Mouse (Mus musculus): ENCODE results near the gene Abhd11. TPM values are rescaled to one million over a fixed set of nuclear protein-coding genes. Genes with fewer than 3 reads are reported as not detected.
"Not testable (repeated sequence)": the region's sequence is repeated elsewhere in the genome, so short reads cannot be mapped to it uniquely, and the experiment has no call there.

Gene Abhd11
- polyA plus RNA-seq, 1 experiment from 2014 or later = 82.8 TPM

- in situ Hi-C loops (cut with MboI; ENCODE audit: low pct_unique_long_range_greater_than_20kb) = no loop called here
- ChIA-PET CTCF (interaction anchor here (1.3 to 4.0 kb wide), 4 partner anchors 13 to 19 kb away, joined by 3 to 24 read pairs (median 6); partner anchors contain the start of gene Stx1a), POLR2A (interaction anchor here (0.9 kb wide), 1 partner anchor 20 kb away, joined by 3 read pairs; no protein-coding TSS in a partner anchor)
- DNase-seq (ENCODE audit: low read depth, low spot score) (no peak), ATAC-seq (no peak)
- no peak for TF ChIP-seq CTCF (IDR thresholded peaks at IDR 0.05)
- no peaks in the 10 kb centered on the region for H3K27me3 ChIP-seq
These were observed 26.8 kb downstream of the Abhd11 start for GRCm38 (mm10) chr5:135035608-135036359.

- ATAC-seq (no peak), DNase-seq (ENCODE audit: low read depth, low spot score) (no peak)
- in situ Hi-C loops (cut with MboI; ENCODE audit: low pct_unique_long_range_greater_than_20kb) = no loop called here
- H3K27me3 ChIP-seq = no peaks in the 10 kb centered on the region
- CTCF ChIA-PET = interaction anchor here (4.0 kb wide), 1 partner anchor 21 kb away, joined by 24 read pairs; no protein-coding TSS in a partner anchor
- POLR2A ChIA-PET = no interaction called here
- no peak for TF ChIP-seq CTCF (IDR thresholded peaks at IDR 0.05)
These were observed 29.0 kb downstream of the Abhd11 start for GRCm38 (mm10) chr5:135037946-135038345.

GRCm38 (mm10) chr5:135039541-135039940 lies 30.6 kb downstream of the Abhd11 start:
- ChIA-PET POLR2A (no interaction called here), CTCF (interaction anchor here (2.2 to 2.3 kb wide), 2 partner anchors 17 to 19 kb away, joined by 8 to 11 read pairs; partner anchors contain the start of gene Stx1a)
- no peaks in the 10 kb centered on the region for H3K27me3 ChIP-seq
- DNase-seq (ENCODE audit: low read depth, low spot score) (no peak), ATAC-seq (no peak)
- no peak for TF ChIP-seq CTCF (IDR thresholded peaks at IDR 0.05)
- in situ Hi-C loops (cut with MboI; ENCODE audit: low pct_unique_long_range_greater_than_20kb) = no loop called here

- in situ Hi-C loops (cut with MboI; ENCODE audit: low pct_unique_long_range_greater_than_20kb) = no loop called here
- no peak for DNase-seq (ENCODE audit: low read depth, low spot score)
- ChIA-PET CTCF (interaction anchor here (2.2 to 2.3 kb wide), 2 partner anchors 17 to 20 kb away, joined by 8 to 11 read pairs; partner anchors contain the start of gene Stx1a), POLR2A (no interaction called here)
- H3K27me3 ChIP-seq = no peaks in the 10 kb centered on the region
- no peak for TF ChIP-seq CTCF (IDR thresholded peaks at IDR 0.05)
- no peak for ATAC-seq
These were observed 31.1 kb downstream of the Abhd11 start for GRCm38 (mm10) chr5:135040059-135040458.

GRCm38 (mm10) chr5:135040777-135041176 lies 31.8 kb downstream of the Abhd11 start:
- CTCF ChIA-PET = interaction anchor here (0.9 to 2.3 kb wide), 7 partner anchors 11 to 35 kb away, joined by 3 to 11 read pairs (median 5); partner anchors contain the start of gene Stx1a
- ATAC-seq (no peak), DNase-seq (ENCODE audit: low read depth, low spot score) (no peak)
- H3K27me3 ChIP-seq = no peaks in the 10 kb centered on the region
- TF ChIP-seq CTCF (IDR thresholded peaks at IDR 0.05) = no peak
- in situ Hi-C loops (cut with MboI; ENCODE audit: low pct_unique_long_range_greater_than_20kb) = no loop called here
- POLR2A ChIA-PET = interaction anchor here (0.5 kb wide), 1 partner anchor 496 kb away, joined by 3 read pairs; no protein-coding TSS in a partner anchor

GRCm38 (mm10) chr5:135042105-135042788 lies 33.3 kb downstream of the Abhd11 start:
- DNase-seq (ENCODE audit: low read depth, low spot score) (no peak), ATAC-seq (peak; percentile 12)
- CTCF ChIA-PET = interaction anchor here (1.1 to 2.3 kb wide), 3 partner anchors 22 to 321 kb away, joined by 3 to 8 read pairs (median 4); no protein-coding TSS in a partner anchor
- H3K27me3 ChIP-seq = no peaks in the 10 kb centered on the region
- POLR2A ChIA-PET = no interaction called here
- in situ Hi-C loops (cut with MboI; ENCODE audit: low pct_unique_long_range_greater_than_20kb) = no loop called here
- TF ChIP-seq CTCF (IDR thresholded peaks at IDR 0.05) = no peak

- in situ Hi-C loops (cut with MboI; ENCODE audit: low pct_unique_long_range_greater_than_20kb) = no loop called here
- no peak for TF ChIP-seq CTCF (IDR thresholded peaks at IDR 0.05)
- H3K27me3 ChIP-seq = no peaks in the 10 kb centered on the region
- DNase-seq (ENCODE audit: low read depth, low spot score) (no peak), ATAC-seq (no peak)
- POLR2A ChIA-PET = no interaction called here
- CTCF ChIA-PET = interaction anchor here (2.5 to 3.8 kb wide), 2 partner anchors 29 to 33 kb away, joined by 9 to 23 read pairs; no protein-coding TSS in a partner anchor
These were observed 35.6 kb downstream of the Abhd11 start for GRCm38 (mm10) chr5:135044575-135044974.

- no peak for TF ChIP-seq CTCF (IDR thresholded peaks at IDR 0.05)
- H3K27me3 ChIP-seq = no peaks in the 10 kb centered on the region
- ChIA-PET POLR2A (interaction anchor here (0.6 to 0.8 kb wide), 2 partner anchors 11 to 86 kb away, joined by 3 read pairs; no protein-coding TSS in a partner anchor), CTCF (interaction anchor here (1.3 to 1.5 kb wide), 2 partner anchors 14 to 33 kb away, joined by 4 to 6 read pairs; no protein-coding TSS in a partner anchor)
- in situ Hi-C loops (cut with MboI; ENCODE audit: low pct_unique_long_range_greater_than_20kb) = no loop called here
- DNase-seq (ENCODE audit: low read depth, low spot score) = no peak
- no peak for ATAC-seq
These were observed 39.6 kb downstream of the Abhd11 start for GRCm38 (mm10) chr5:135048539-135048938.

- in situ Hi-C loops (cut with MboI; ENCODE audit: low pct_unique_long_range_greater_than_20kb); H3K27me3 ChIP-seq; DNase-seq (ENCODE audit: low read depth, low spot score); ATAC-seq: not testable (repeated sequence)
- ChIA-PET POLR2A (interaction anchor here (0.6 to 0.8 kb wide), 2 partner anchors 10 to 85 kb away, joined by 3 read pairs; no protein-coding TSS in a partner anchor), CTCF (interaction anchor here (1.3 to 1.5 kb wide), 2 partner anchors 15 to 34 kb away, joined by 4 to 6 read pairs; no protein-coding TSS in a partner anchor)
These were observed 40.3 kb downstream of the Abhd11 start for GRCm38 (mm10) chr5:135049268-135049667.

- ChIA-PET POLR2A (no interaction called here), CTCF (interaction anchor here (1.3 kb wide), 1 partner anchor 31 kb away, joined by 4 read pairs; the partner anchor contains the start of gene Stx1a)
- DNase-seq (ENCODE audit: low read depth, low spot score) = no peak
- no peak for TF ChIP-seq CTCF (IDR thresholded peaks at IDR 0.05)
- in situ Hi-C loops (cut with MboI; ENCODE audit: low pct_unique_long_range_greater_than_20kb) = no loop called here
- no peak for ATAC-seq
- H3K27me3 ChIP-seq = no peaks in the 10 kb centered on the region
These were observed 44.4 kb downstream of the Abhd11 start for GRCm38 (mm10) chr5:135053356-135053755.

Other genes starting within 250 kb of the Abhd11 start
- gene Tmem270, start 102.4 kb upstream of the Abhd11 start, polyA plus RNA-seq (2021) = not detected
- not detected for gene Cldn13, start 93.6 kb upstream of the Abhd11 start, polyA plus RNA-seq (2021)
- 27.5 TPM for gene Mettl27, start 76.8 kb upstream of the Abhd11 start, polyA plus RNA-seq (2021)
- gene Cldn4, start 62.2 kb upstream of the Abhd11 start, polyA plus RNA-seq (2021) = 0.09 TPM
- gene Cldn3, start 22.9 kb upstream of the Abhd11 start, polyA plus RNA-seq (2021) = not detected
- 12.0 TPM for gene Stx1a, start 14.3 kb downstream of the Abhd11 start, polyA plus RNA-seq (2021)
- 22.5 TPM for gene Dnajc30, start 55.0 kb downstream of the Abhd11 start, polyA plus RNA-seq (2021)
- gene Bud23, start 55.8 kb downstream of the Abhd11 start, polyA plus RNA-seq (2021) = 58.7 TPM
- gene Vps37d, start 69.1 kb downstream of the Abhd11 start, polyA plus RNA-seq (2021) = 18.1 TPM
- 2.8 TPM for gene Mlxipl, start 80.7 kb downstream of the Abhd11 start, polyA plus RNA-seq (2021)
- gene Tbl2, start 140.5 kb downstream of the Abhd11 start, polyA plus RNA-seq (2021) = 12.3 TPM
- gene Bcl7b, start 159.1 kb downstream of the Abhd11 start, polyA plus RNA-seq (2021) = 43.5 TPM
- 92.8 TPM for gene Baz1b, start 178.1 kb downstream of the Abhd11 start, polyA plus RNA-seq (2021)
- gene Fzd9, start 242.1 kb downstream of the Abhd11 start, polyA plus RNA-seq (2021) = 0.39 TPM

Measured in Patski (cell line).